Mouse (Mus musculus): ENCODE measurements around the gene Tmem206. TPM values are rescaled to one million over a fixed set of nuclear protein-coding genes. Genes with fewer than 3 reads are reported as not detected.

Tmem206 gene
- total RNA-seq, 4 experiments from 2014 or later = 0.68 to 1.9 (median 0.84) TPM

DNA sequence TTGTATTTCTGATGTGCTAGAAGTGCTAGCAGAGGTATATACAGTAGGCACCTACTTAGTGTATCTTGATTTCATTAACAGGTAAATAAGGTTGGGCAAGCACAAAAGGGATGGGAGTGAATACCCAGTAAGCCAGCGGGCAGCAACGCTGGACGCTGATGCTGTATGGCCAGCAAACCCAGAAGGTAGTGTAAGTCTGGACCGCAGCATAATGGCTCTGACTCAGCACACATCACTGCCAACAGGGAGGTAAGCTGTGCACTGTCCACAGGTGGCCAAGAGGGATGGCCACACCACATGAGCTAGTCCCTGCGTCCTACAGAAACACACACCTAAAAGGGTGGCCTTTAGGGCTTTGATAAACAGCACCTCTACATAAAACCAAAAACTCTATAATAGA is 24.6 kb downstream of the Tmem206 start:
- no peak for DNase-seq (ENCODE audit: low spot score in 2 of 2)

DNA sequence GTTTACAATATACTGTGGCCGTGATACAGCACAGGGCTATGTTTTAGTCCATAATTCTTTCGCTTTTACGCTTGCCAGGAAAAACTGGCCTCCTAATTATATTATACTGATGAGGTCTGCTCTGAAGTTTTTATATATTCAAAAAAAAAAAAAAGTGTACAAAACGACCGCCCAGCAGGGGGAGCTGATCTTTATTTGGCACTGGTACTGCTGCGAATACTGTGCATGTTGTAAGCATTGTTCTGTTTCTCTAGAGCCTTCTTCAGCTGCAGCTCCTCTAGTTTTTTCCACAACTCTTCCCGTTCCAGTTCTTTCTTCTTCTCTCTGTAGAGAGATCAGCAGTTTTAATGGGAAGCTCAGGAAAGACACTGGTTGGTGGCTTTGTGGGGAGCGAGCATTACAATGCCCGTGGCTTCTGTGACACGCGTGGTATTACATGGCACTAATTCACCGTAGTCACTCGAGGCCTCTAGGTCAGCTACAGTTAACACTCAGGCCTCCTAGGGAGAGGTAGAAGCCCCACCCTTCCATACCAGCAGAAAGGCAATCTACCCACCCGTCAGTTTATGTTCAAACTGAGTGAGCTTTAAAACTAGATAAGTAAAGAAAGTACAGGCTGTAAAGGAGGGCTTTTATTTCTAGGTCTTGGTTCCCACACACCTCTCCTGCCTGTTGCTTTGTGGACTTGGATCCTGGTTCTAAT is 27.2 kb downstream of the Tmem206 start:
- no peak for DNase-seq (ENCODE audit: low spot score in 2 of 2)

DNA sequence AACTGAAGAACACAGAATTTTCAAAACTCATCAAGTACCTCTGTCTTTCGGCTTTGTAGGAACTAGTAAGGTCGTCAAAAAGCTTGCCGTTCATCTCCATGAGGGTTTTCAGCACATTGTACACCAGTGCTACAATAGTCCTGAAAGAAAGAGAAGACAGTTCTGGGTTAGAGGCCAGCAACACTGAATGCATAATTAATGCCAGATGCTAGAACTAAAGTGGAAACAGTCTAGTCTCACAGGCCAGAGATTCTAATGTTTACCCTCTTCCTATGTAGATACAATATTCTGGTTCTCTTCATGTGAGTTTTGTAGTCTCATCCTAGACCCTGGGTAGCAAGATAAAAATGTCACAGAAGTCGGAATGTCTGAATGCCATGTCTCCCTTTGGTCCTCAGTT is 28.1 kb downstream of the Tmem206 start:
- no peak for DNase-seq (ENCODE audit: low spot score in 2 of 2)

DNA sequence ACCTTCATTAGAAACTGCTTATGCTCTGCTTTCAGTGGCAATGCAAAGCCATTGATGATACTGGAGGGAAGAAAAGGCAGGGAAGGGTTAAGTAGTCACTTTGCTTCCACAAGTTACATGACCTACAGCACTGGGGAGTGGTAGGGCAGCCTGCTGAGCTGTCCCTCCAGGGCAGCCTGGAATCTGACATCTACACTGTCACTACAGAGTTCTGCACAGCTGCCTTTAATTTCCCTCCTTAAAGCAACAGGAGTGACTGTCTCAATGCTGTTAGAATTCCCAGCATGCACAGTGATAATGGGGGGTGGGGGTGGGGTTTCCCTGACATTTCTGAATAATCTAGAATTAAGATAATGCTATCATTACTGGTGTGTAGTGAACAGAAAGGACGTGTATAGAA is 31.2 kb downstream of the Tmem206 start:
- no peak for DNase-seq (ENCODE audit: low spot score in 2 of 2)

DNA sequence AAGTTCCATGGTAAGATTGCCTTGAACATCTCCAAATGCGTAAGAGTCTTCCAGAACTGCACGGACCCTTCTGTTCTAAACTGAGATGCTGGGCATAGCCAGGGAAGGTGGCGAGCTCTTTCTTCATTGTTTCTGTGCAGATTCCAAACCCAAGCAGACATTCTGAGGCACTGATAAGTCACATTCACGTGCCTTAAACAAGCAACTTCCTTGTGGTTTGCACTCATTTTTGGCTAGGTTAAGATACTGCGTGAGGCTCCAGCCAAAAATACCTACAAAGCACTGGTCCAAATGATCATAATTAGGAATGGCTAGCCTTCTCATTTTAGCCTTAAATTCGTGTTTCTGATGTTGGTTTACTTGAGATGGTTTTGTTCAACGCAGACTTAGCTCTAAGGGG is 33.8 kb downstream of the Tmem206 start:
- DNase-seq (ENCODE audit: low spot score in 2 of 2) = no peak

DNA sequence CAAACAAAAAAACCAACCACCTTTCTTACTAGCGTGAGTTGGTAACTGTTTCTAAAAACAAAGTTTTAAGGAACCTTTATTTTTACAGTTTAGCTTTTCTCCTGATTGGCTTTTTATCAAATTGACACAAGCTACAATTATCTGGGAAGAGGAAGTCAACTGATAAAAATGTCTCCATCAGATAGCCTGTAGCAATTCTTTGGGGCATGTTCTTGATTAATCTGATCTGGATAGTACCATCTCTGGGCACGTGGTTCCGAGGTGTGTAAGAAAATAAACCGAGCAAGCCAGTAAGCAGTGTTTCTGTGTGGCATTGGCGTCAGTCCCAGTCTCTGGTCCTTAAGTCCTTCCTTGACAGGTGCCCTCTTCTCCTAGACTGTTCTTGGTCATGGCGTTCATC is 36.7 kb downstream of the Tmem206 start:
- DNase-seq (ENCODE audit: low spot score in 2 of 2) = no peak

DNA sequence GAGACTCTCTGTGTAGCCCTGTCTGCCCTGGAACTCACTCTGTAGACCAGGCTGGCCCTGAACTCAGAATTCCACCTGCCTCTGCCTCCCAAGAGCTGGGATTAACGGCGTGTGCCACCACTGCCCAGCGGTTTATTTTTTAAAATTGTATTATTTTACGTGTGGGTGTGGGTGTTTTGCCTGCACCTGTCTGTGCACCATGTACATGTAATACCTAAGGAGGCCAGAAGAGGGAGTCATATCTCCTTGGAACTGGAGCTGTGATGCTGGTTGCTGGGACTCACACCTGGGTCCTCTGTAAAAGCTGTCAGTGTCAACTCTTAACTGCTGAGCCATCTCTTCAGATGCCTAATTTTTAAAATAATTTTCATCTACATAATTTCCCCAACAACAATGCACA is 38.8 kb downstream of the Tmem206 start:
- no peak for DNase-seq (ENCODE audit: low spot score in 2 of 2)

DNA sequence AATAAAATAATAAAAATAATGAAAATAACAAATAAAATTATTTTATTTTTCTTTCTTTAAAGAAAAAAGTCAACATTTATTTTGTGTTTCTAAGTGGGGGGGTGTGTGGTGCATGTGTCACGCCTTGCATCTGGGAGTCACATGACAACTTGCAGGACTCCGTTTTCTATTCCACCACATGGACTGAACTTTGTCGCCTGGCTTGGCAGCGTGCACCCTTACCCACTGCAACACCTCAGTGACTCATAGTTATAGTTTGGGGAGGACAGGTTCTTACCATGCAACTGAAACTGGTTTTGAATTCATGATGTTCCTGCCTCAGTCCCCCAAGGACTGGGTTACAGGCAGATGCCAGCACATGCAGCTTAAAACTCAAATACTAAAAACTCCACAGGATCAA is 42.5 kb downstream of the Tmem206 start:
- no peak for DNase-seq (ENCODE audit: low spot score in 2 of 2)

DNA sequence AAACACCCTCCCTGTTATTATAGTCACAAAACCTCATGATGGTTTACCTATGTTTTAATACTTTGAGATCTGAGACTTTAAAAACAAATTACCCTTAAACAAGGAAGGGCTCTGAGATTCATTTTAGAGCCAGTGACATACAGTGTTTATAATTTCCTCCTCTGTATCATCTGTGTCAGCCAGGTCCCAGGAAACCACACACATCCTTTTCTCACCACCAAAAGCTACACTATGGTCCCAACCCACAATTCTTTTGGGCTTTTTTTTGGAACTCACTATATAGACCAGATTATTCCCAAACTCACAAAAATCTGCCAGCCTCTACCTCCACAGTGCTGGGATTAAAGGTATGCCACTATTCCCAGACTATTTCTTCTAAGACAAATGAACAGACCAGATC is 43.4 kb downstream of the Tmem206 start:
- no peak for DNase-seq (ENCODE audit: low spot score in 2 of 2)

DNA sequence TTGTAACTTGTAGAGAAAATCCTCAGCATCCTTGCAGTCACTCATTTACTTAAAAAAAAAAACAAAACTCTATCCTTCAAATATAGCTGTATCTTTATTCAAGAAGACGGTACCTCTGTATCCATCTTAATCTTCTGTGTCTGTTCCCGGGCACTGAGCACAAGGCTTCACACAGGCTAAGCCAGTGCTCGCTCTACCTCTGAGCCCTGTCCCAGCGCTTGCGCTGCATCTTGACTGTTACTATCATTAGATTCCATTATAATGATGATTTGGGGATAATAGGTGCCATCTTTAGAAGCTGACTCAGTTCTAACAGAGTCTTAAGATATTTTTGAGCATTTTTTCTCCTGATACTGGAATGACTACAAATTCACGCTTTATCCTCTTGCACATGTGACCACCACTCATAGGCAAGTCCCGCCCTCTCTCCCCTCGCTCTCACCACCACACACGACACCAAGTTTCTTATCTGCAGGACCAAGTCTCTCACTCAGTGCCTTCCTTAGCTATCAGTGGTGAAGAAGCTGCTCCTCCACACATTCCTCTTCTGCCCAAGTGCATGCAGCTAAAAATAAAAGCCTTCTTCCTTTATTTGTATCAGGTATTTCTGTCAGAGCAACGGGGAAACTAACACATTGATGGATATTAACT is 49.4 kb downstream of the Tmem206 start:
- no peak for DNase-seq (ENCODE audit: low spot score in 2 of 2)

DNA sequence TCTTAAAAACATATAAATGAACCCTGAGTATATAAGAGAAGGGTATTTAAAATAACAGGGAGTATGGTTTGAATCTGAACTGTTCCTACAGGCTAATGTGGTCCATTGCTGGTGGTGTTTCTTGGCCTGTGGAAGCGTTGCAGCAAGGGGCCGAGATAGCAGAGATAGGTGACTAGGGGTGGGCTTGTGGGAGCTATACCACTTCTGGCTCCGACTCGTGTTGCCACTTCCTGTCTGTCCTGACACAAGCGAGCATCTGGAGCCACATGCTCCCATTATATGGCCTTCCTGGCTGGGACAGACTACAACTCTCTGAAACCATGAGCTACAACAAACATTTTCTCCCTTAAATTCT is 49.9 kb downstream of the Tmem206 start:
- DNase-seq (ENCODE audit: low spot score in 2 of 2) = no peak

DNA sequence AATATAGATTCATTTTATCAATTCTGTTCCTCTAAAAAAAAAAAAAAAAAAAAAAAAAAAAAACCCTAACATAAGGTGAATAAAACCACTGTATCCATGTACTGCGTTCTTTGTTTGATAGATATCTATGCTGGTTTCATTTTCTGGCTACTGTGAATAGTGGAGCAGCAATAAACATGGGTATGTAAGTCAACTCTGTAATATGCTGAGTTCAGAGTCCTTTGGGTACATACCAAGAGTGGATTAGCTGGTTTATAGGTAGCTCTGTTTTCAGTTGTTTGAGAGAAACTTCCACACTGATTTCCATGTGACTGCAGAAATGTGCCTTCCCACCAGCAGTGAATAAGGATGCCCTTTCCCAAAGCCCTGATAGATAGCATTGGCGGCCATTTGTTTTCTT is 52.4 kb downstream of the Tmem206 start:
- DNase-seq (ENCODE audit: low spot score in 2 of 2) = no peak

DNA sequence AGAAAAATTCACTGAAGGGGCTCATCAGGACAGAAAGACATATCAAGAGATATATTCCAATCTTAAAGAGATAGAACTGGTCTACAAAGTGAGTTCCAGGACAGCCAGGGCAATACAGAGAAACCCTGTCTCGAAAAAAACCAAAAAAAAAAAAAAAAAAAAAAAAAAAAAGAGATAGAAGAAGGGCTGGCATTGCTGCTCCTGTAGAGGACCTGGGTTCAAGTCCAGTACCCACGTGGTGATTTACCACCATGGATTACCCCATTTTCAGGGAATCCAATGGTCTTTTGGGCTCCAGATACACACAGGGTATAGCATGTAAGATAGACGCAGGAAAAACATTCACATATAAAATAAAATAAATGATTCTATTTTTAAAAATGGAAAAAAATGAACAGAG is 55.1 kb downstream of the Tmem206 start:
- no peak for DNase-seq (ENCODE audit: low spot score in 2 of 2)

DNA sequence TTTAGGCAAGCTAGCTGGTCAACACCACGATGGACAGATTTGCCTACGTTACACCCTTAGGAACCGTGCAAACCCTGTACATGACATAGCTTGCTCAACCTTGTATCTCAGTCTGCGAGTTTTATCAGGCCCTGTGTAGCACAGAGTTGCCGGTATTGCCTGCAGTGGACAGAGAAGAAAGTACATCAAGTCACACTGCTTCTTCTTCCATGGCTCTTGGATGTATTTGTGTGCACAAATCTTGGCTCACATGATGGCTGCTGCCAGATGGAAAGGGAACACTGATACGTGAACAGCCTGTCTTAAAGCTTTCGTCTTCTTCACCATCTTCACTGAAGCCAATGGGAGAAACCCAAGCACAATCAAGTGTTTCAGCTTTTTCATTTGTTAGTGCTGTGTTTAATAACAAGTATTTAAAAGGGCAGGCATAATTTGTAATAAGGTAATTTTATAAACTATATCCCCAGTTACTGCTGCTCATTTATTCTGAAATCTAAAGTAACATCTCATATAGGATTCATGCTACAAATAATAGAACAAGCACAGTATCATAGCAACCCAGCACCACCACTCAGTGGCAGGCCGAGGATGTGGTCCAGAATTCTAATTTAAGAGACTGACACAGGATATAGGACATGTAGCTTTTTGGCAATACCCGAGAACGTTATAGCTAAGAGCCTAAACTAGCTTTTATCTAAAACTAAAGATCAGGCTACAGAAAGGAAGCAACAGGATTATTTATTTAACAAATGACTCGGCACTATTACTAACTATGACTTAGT is 56.4 kb downstream of the Tmem206 start:
- DNase-seq (ENCODE audit: low spot score in 2 of 2) = no peak

DNA sequence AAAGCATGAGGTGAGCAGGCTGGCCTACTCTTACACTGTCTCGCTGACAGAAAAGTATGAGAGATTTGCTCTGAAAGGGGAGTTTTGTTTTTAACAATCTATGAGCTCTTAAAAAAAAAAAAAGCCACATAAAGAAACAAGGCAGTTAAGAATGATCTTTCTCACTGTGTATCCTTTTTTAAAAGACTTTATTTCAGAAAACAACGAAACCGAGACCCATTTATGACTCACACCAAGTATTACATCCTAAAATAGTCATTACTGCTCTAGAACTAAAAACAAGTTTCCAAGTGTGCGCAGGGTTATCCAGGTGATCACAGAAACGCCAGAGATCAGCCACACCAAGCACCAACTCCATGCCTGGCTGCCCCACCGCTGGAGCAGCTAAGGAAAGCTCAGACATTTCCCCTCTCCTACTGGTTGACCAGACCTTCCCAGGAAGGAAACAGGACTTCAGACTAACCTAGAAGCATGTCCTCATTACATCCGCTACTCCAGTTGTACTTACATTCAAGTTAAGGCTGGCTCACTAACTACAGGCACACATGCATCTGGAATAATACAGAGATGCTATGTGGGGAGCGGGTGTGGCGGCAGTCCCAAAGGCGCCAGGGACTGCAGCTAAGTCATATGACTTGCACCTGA is 59.2 kb downstream of the Tmem206 start:
- DNase-seq (ENCODE audit: low spot score in 2 of 2) = no peak

DNA sequence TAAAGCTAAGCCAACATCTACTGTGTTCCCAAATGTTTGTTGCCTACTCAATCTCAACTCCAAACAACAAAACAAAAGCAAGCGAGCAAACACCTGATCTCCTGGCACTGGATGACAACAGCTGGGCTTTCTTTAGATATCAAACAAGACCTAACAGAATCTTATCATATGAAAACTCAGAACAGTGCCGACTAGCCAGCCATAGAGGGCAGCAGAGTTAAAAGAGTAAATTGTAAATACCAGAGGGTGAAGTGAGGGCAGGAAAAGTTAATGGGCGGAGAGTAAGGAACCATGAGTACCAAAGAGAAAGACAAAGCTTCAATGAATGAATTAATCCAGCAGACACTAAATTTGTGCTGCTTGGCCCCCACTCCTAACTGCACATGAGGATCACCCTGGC is 65.6 kb downstream of the Tmem206 start:
- DNase-seq (ENCODE audit: low spot score in 2 of 2) = peak; percentile 17 to 21

DNA sequence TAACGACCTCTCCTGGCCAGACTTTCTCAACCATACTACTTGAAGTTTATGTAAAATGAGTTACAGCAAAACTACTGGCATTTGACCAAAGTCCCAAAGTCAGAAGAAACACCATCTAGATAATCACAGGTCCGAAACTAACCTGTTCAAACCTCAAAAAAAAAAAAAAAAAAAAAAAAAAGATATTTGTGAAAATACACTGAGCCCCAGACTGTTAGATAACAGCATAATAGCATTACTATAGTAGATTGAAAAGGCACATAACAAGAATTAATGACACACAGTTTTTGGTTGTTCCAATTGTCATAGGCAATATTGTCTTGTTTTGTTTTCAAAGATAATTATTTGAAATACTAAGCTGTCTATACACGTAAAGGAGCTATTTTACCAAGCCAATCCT is 67.8 kb downstream of the Tmem206 start:
- DNase-seq (ENCODE audit: low spot score in 2 of 2) = no peak

DNA sequence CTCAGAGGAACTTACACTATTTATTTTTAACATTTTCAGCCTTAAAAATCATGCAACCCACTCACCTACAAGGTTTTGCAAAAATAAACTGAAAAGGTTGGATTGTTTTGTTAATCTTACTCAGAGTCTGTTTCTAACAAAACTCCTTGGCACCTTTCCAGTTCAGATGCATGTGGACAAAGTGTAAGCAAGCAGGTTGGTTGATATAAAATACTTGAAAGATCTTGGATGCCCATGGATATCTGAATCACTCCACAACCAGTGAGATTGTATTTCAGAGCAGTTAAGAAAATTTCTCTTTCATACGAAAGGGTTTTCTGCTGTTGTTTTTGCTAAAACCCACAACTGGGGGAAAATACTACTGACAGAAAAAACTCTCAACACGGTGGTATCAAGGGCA is 68.4 kb downstream of the Tmem206 start:
- no peak for DNase-seq (ENCODE audit: low spot score in 2 of 2)

DNA sequence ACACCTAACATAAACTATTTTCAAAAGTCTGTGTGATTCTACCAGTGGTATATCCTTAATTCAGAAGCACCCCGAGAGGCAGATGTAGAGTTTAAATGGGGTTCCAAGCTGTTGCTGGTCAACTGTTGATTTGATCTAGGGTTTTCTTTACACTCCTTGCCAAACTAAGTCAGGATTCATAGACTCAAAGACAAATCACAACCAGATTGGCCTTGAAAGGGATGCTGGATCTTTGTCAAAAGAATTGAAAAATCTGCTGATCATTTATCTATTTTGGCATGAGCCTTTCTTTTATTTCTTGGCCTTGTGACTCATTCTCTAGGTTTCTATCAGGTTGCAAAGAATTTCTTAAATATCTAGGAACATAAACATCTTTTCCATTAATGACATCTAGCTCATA is 69.5 kb downstream of the Tmem206 start:
- DNase-seq (ENCODE audit: low spot score in 2 of 2) = no peak

DNA sequence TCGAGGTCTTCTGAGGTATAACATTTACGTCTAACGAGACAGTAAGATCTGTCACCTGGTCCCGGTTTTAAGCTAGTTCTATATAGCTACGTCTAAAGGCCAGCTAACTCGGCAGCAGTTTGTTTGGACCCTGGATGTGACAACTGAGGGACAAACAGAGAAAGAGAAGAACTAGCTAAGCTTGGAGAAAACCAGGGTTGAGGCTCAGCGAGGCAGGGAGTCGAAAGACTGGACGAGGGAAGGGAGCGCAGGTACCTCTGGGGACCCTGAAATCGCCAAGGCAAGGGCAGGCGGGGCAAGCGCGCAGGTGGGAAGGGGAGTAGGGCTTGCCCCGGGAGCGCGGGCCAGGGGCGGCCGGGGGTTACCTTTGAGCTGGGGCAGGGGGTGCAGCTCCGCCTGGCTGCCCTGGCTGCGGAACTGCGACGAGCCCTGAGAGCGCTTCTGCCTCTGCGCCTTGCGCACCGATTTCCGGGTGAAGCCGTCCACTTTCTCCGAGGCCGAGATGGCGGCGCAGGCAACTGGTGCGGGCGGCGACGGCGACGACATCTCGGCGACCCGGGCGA is 70.2 kb downstream of the Tmem206 start:
- no peak for DNase-seq (ENCODE audit: low spot score in 2 of 2)

DNA sequence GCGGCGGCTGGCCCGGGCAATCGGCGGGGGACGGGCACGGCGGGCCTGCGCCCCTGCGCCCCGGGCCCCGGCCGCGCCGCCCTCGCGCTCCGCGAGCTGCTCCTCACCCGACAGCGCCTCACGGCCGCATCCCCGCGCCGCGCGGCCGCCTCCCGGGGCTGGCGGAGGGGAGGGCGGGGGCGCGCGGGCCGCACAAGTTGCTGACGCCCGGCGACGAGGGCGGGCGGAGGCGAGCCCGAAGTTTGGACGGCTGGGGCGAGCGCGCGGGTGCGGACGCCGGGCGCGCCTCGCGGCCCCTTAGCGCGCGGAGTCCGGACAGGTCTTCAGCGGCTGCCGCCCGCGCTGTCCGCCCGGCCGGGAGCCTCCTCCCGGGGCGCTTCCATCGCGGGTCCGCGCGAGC is 70.7 kb downstream of the Tmem206 start:
- peak; percentile 60 to 63 for DNase-seq (ENCODE audit: low spot score in 2 of 2)

All from gastrocnemius, adult 8-10 months (tissue).